Mouse (Mus musculus) E14TG2a.4 (cell line): ENCODE data around the gene Rapgef1.

Source experiments
- CTCF ChIP-seq: conservative IDR thresholded peaks from 2 replicates; pipeline ENCODE4 v1.5.1; 2014; ENCODE audit warnings: low read length
- NANOG ChIP-seq: IDR thresholded peaks from 2 replicates; pipeline ENCODE4 v1.6.1; 2014; ENCODE audit warnings: borderline replicate concordance, low read length, mixed read lengths
- POU5F1 ChIP-seq: IDR thresholded peaks from 2 replicates; pipeline ENCODE4 v1.6.1; 2014; ENCODE audit warnings: low read length, borderline replicate concordance

DNA sequence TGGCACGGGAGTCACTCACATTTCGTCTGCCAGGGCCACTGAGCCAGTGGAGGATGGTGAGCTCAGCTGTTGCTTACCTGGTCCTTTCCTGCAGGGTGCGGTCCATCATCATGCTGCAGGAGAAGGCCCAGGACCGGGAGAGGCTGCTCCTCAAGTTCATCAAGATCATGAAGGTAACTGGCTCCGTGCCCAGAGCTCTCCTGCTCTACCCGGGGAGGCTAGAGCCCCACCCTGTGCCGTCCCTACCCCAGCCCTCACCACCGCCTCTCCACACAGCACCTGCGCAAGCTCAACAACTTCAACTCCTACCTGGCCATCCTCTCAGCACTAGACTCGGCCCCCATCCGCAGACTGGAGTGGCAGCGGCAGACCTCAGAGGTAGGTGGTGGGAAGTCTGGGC is 116.2 kb downstream of the Rapgef1 start:
- TF ChIP-seq CTCF (no peak), POU5F1 (no peak), NANOG (no peak)
